Mouse (Mus musculus) embryonic facial prominence, embryonic 14.5 days (tissue): ENCODE results near the gene Rev3l. TPM values are rescaled to one million over a fixed set of nuclear protein-coding genes. Genes with fewer than 3 reads are reported as not detected.
"Not testable (repeated sequence)": the region's sequence is repeated elsewhere in the genome, so short reads cannot be mapped to it uniquely, and the experiment has no call there.

Experiments
- ATAC-seq: fragments of 200-750 bp; cut with Nextera tagmentation; 2 replicates; pipeline ENCODE4 v1.8.0; 2017; ENCODE audit warnings: low read depth, moderate number of reproducible peaks, moderate TSS enrichment
- DNase-seq: peaks from one replicate; pipeline ENCODE4 v3.0.0-alpha.2; 2015; ENCODE audit warnings: low spot score
- H3K27ac ChIP-seq: fragments of 300-500 bp; sonication (generic); replicated peaks from 2 replicates; pipeline ENCODE4 v1.5.1; 2014; ENCODE audit warnings: low read depth, mild to moderate bottlenecking, low read length, moderate library complexity
- H3K27me3 ChIP-seq: fragments of 300-500 bp; sonication (generic); replicated peaks from 2 replicates; pipeline ENCODE4 v1.6.1; 2014; ENCODE audit warnings: low read length; ENCODE audit not compliant: control insufficient read depth, insufficient read depth
- H3K36me3 ChIP-seq: fragments of 300-500 bp; sonication (generic); 2 replicates; pipeline ENCODE4 v1.6.1; 2014; ENCODE audit warnings: low read length, mixed read lengths; ENCODE audit not compliant: control insufficient read depth, insufficient read depth
- H3K4me1 ChIP-seq: fragments of 300-500 bp; sonication (generic); 2 replicates; pipeline ENCODE4 v1.6.1; 2014; ENCODE audit warnings: antibody characterized with exemption, low read length; ENCODE audit not compliant: control insufficient read depth, insufficient read depth
- H3K4me2 ChIP-seq: fragments of 300-500 bp; sonication (generic); 2 replicates; pipeline ENCODE4 v1.6.1; 2014; ENCODE audit warnings: low read depth, mild to moderate bottlenecking, low read length, moderate library complexity, mixed read lengths
- H3K4me3 ChIP-seq: fragments of 300-500 bp; sonication (generic); 2 replicates; pipeline ENCODE4 v1.5.1; 2014; ENCODE audit warnings: low read depth, mild to moderate bottlenecking, low read length
- H3K9ac ChIP-seq: fragments of 300-500 bp; sonication (generic); 2 replicates; pipeline ENCODE4 v1.6.1; 2014; ENCODE audit warnings: low read depth, mild to moderate bottlenecking, low read length, moderate library complexity, mixed read lengths
- H3K9me3 ChIP-seq: fragments of 300-500 bp; sonication (generic); 2 replicates; pipeline ENCODE4 v1.6.1; 2016; ENCODE audit warnings: low read length; ENCODE audit not compliant: control insufficient read depth
- WGBS: fragments of 180-500 bp; shearing (Covaris S2); extraction: QIAGEN DNeasy Blood & Tissue Kit; methylation state at CpG from one replicate; pipeline ENCODE4 v1.1.7; 2014; 5-methylcytosine and 5-hydroxymethylcytosine counted together
- polyA plus RNA-seq: library from polyadenylated mRNA; unstranded; fragments of >200 nt; fragmentation: Nextera tagmentation; extraction: Ambion mirVana; gene quantifications from 2 replicates; pipeline ENCODE4 v1.2.1, GENCODE M21; 2014

The Rev3l gene
- polyA plus RNA-seq, 1 experiment from 2014 or later, result 27.4 TPM

DNA sequence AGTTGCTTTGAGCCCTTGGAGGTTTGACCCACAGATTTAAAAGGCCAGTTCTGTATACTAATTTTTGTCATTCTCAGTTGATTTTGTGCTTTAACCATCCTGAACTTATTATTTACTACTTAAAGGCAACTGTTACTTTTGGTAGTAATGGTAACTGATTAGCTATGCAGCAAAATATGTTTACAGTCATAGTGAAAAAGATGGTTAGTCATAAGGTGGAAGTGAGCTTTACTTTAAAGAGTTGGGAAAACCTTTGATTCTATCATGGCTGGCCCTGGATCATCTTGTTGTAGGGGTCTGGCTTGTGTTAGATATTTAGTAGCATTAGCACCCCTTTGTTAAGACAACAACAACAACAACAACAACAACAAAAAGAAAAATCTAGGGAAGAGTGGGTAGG, 180.7 kb downstream of the Rev3l start:
- Histone ChIP-seq H3K4me1 (no peaks in the 10 kb centered on the region), H3K36me3 (no peaks in the 10 kb centered on the region), H3K27me3 (no peaks in the 10 kb centered on the region), H3K4me2 (no peak overlapping the region), H3K27ac (no peak overlapping the region), H3K9me3 (no peaks in the 10 kb centered on the region), H3K4me3 (no peak overlapping the region), H3K9ac (no peak overlapping the region)
- ATAC-seq (no peak), DNase-seq (no peak)

DNA sequence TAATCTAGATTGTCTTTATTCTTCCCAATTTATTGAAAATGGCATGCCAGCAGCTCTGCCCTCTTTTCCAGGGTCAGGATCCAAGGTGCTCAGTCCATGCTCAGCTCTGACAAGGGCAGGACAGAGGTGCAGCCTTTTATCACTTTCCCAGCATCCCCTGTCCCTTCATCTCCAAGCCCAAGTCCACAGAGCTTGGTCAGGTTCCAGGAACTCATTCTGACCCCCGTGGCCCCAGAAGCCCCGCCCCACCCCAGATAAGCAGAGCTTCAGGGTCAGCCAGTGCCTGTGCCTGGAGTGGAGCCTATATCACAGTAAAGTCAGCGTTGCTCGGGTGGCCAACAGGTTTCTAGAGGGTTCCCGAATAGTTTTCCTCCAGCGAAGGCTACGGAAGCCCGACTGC, 192.6 kb downstream of the Rev3l start:
- ATAC-seq, H3K4me1 ChIP-seq, H3K4me3 ChIP-seq, DNase-seq, H3K9me3 ChIP-seq, H3K27ac ChIP-seq, H3K36me3 ChIP-seq, H3K4me2 ChIP-seq, H3K9ac ChIP-seq: not testable (repeated sequence)
- peaks cover 14% of the 10 kb centered on the region for H3K27me3 ChIP-seq
- 75% methylated on average over 8 of the region's 8 CpGs for WGBS

Other genes starting within 250 kb of the Rev3l start
- gene Traf3ip2, start 119.2 kb upstream of the Rev3l start, polyA plus RNA-seq, result 12.5 and 12.9 TPM in 2 replicates
- 4.3 and 6.1 TPM in 2 replicates for gene Mfsd4b4, start 167.1 kb downstream of the Rev3l start, polyA plus RNA-seq
- gene Mfsd4b2, start 194.8 kb downstream of the Rev3l start, polyA plus RNA-seq, result not detected in 2 replicates
- 0.45 and 1.4 TPM in 2 replicates for gene Mfsd4b3, start 228.0 kb downstream of the Rev3l start, polyA plus RNA-seq